Mouse (Mus musculus) right cerebral cortex, postnatal 4 days (tissue): ENCODE measurements around the gene Irf9.

Source experiments
- DNase-seq: peaks from one replicate; pipeline ENCODE4 v3.0.0-alpha.2; 2022

The Irf9 gene

DNA sequence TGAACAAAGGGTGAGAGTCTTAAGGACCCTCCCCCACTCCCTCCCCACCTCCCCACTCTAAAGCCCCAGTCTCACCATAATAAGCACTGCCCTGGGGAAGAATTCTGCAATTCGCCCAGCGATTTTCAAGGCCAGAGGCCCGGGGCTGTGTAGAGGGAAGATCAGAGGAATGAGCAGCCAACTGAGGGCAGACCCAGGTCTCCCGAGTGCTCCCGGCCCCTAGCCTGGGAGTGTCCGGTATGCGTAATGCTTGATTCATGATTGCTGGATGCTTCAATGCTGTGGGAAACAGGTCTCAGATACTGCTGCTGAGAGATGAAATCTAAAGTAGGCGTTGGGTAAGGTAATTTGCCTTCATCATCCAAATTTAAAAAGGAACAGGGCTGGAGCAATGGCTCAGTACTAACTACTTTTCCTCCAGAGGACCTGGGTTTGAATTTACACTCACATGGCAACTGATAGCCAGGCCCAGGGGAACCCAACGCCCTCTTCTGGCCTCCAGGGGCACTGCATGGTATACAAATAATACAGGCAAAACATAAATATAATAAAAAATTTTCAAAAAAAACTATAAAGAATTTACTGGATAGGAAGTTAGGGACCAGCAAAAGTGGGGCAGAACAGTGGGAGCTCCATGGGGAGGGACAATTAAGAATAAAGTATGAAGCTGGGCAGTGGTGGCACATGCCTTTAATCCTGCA lies 21.2 kb upstream of the Irf9 start:
- no peak for DNase-seq

GRCm38 (mm10) chr14:55584303-55584701 lies 19.1 kb upstream of the Irf9 start:
- no peak for DNase-seq

GRCm38 (mm10) chr14:55584702-55585565 lies 18.4 kb upstream of the Irf9 start, which contains the start of gene Emc9:
TSS of gene Emc9 (minus strand) at chr14:55585302.
- peak; percentile 46 for DNase-seq

- DNase-seq = no peak
Measured at GRCm38 (mm10) chr14:55585566-55585960, 17.8 kb upstream of the Irf9 start.

- DNase-seq = no peak
Measured at GRCm38 (mm10) chr14:55586149-55586548, 17.2 kb upstream of the Irf9 start.

GRCm38 (mm10) chr14:55589271-55589670 lies 14.1 kb upstream of the Irf9 start:
- no peak for DNase-seq

GRCm38 (mm10) chr14:55589771-55590448 lies 13.5 kb upstream of the Irf9 start:
- DNase-seq = no peak

DNA sequence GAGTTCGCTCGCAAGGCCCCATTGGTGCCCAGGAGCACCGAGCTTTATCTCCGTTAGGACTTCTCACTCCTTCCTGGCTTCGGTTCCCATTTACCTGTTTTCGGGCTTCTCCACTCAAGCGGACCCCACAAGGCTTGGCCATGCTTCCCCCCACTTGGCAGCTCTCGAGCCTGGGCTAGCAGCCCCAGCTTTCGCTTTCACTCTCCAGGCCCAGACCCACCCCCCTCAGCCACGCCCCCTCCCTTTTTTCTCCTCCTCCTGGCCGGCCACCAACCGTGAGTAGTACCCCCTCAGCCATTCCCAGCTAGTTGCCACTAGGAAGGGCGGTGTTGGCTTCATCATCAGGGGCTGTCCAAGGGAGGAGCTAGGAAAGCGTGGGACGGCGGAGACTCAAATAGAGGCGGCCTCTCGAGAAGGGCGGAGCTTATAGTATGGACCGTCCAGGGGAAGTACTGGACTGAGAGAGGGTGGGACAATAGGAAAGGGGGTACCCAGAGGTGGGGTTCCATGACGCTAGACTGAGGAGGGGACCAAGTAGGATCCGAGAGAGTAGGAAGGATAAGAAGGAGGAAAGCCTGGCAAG lies 12.5 kb upstream of the Irf9 start, which contains the start of gene Psme2:
Gene Psme2, minus strand, starts transcription at position 366 of the 583 bp plus-strand sequence.
- DNase-seq = peak; percentile 86

DNA sequence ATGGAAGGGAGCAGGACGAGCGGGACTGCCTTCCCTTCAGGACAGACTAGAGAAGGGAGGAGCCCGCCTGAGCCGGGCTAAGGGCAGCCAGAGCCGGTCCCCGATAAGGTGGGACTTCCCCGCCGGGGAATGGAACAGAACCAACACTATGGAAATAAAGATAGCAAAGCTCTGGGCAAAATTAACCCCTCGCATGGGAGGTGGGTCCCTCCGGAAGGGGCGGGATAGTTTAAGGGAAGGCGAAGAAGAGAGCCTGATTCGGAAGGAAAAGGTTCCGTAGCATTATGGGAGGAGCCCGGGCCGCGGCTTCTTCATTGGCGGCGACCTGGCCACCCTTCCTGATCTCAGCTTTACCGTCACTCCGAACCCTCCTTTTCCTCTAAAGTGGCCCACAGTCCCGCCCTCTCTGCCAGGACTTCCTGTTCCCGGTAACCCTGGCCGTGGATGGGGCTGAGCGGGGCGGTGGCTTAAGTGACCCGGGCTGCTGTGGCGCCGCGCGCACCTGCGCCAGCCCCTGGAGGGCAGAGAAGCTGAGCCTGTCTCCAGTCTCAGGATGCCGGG lies 12.0 kb upstream of the Irf9 start, which contains the start of gene Rnf31:
Gene Rnf31, plus strand, starts transcription at position 378 of the 561 bp plus-strand sequence.
- DNase-seq = peak; percentile 85

DNA sequence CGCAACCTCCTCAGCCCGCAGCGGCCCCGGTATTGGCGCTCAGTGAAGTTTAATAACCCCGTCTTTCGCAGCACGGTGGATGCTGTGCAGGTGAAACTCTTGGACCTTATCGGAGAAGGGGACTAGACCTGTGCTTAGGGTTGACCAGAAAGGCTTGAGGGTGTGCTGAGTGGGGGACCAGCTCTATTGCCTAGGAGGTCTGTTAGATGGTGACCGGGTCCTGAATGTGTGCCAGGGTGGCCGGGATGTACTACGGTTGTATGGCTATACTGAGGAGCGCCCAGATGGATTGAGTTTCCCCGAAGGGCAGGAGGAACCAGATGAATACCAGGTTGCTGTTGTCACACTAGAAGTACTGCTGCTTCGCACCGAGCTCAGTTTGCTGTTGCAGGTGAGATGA lies 11.1 kb upstream of the Irf9 start:
- no peak for DNase-seq

GRCm38 (mm10) chr14:55596036-55596690 lies 7.2 kb upstream of the Irf9 start:
- DNase-seq = peak; percentile 42

DNA sequence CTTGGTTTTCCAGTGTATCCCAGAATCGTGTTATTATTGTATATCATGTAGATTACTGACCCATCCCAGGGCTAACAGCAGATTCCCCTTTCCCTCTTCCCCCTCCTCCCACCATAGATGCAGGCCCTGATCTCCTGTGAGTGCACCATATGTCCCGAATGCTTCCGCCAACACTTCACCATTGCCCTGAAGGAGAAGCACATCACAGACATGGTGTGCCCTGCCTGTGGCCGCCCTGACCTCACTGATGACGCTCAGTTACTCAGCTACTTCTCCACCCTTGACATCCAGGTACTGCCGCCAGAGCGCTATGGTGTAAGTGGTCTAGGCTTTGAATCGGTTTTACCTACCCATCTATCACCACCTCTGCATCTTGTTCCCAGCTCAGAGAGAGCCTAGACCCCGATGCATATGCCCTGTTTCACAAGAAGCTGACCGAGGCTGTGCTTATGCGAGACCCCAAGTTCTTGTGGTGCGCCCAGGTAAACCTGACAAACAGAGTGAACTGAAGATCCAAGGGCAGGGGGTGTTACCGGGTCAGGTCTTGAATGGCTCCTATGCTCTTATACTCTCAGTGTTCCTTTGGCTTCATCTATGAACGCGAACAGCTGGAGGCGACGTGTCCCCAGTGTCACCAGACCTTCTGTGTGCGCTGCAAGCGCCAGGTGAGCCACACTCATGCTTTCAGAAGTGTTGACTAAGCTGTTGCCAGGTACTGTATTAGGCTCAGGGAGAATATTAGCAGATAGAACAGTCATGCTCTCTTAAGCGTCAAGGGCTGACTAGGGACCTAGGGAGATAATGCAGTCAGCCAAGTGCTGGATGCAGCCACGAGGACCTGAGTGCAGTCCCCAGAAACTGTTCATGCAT lies 4.6 kb upstream of the Irf9 start:
- DNase-seq = no peak

- peak; percentile 79 for DNase-seq
Measured at GRCm38 (mm10) chr14:55603633-55604576, 534 bp downstream of the Irf9 start.

- no peak for DNase-seq
Measured at GRCm38 (mm10) chr14:55604823-55605222, 1.5 kb downstream of the Irf9 start.

DNA sequence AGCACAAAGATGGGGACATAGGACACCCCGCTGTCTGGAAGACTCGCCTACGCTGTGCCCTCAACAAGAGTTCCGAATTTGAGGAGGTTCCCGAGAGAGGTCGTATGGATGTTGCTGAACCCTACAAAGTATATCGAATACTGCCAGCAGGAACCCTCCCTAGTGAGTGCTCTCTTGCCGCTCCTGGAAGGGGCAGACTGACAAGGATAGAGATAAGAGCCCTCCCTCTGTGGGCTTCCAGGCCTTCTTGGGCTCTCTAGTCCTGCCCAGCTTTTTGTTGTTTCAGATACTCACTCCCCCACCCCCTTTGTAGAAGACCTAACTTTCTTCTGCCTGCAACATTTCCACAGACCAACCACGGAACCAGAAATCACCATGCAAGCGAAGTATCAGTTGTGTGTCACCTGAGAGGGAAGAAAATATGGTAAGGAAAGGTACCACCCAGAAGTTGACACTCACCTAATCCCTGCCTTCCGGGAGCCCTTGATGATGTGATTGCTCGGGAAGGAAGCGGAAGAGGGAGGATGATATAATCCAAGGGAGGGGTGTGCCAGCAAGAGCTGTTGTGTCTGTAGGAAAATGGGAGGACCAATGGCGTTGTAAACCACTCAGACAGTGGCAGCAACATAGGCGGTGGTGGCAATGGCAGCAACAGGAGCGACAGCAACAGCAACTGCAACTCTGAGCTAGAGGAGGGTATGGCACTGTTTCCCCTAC lies 2.5 kb downstream of the Irf9 start:
- DNase-seq = no peak

- no peak for DNase-seq
Measured at GRCm38 (mm10) chr14:55608339-55608738, 5.0 kb downstream of the Irf9 start.

DNA sequence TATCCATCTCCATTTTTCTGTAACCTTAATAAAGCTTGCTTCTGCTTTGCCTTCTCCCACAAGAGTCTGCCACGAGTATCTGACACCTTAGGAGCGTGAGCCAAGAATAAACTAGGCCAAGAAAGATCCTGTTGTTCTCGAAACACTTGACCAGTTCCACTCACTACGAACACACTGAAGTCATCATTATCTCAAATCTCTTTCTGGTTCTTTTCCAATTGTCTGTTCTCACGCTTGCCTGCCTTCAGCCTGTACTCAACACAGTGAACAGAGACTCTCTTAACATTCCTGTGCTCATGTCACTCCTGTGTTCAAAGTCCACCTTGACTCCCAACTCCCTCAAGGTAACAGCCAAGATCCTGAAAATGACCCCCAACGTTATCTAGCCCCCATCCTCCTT lies 10.0 kb downstream of the Irf9 start:
- DNase-seq = no peak

DNA sequence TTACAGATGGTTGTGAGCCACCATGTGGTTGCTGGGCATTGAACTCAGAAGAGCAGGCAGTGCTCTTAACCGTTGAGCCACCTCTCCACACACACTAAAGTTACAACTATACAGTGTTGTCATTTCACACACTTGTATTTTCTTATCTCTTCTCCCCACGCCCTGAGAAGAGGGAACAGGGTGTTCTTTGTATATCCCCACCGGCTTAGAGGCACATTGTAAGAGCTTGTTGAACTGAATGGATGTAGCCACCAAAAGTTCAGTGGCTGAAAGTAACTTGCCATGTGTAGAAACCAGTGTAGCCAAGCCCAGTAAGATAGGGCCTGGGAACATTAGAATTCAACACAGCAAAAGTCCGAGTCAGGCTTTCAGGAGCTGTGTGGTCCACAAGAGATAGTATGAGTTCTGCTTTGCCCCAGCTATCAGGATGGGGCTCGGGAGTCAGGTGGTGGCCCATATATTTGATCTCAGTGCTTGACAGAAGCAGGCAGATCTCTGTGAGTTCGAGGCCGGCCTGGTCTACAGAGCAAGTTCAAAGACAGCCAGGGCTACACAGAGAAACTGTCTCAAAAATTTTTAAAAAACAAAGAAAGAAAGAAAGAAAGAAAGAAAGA lies 11.3 kb downstream of the Irf9 start:
- DNase-seq = no peak

GRCm38 (mm10) chr14:55615876-55616275 lies 12.5 kb downstream of the Irf9 start:
- no peak for DNase-seq
